Mouse (Mus musculus): Measurements from ENCODE around the gene Ccdc180. TPM values are rescaled to one million over a fixed set of nuclear protein-coding genes. Genes with fewer than 3 reads are reported as not detected.

The Ccdc180 gene
- polyA plus RNA-seq (2012; fragmentation: generic; extraction: Trizol) = not detected

- Histone ChIP-seq H3K4me3 (no peak within 1 kb of the TSS), H3K27me3 (ENCODE audit: control insufficient read depth, insufficient read depth, insufficient read length) (peaks cover 22% of the 10 kb centered on the region), H3ac (ENCODE audit: control insufficient read depth, insufficient read length) (no peak within 1 kb of the TSS), H3K79me2 (ENCODE audit: control insufficient read depth, insufficient read depth) (no peaks in the 10 kb centered on the region), H3K36me3 (ENCODE audit: control insufficient read depth, insufficient read depth) (no peaks in the 10 kb centered on the region), H3K4me2 (ENCODE audit: low read depth) (no peak within 1 kb of the TSS)
- TF ChIP-seq MYOD1 (IDR thresholded peaks at IDR 0.05; ENCODE audit: control insufficient read depth in 1 of 3, insufficient read length in 2 of 3, low read depth in 2 of 3) (no peak), POLR2A (IDR thresholded peaks at IDR 0.05; ENCODE audit: insufficient read length, low read depth) (no peak)
Observed at GRCm38 (mm10) chr4:45890066-45890761, at the start of gene Ccdc180. Ccdc180 (plus strand) TSS chr4:45890303.

GRCm38 (mm10) chr4:45844355-45844754 lies 45.7 kb upstream of the Ccdc180 start:
- Histone ChIP-seq H3K79me2 (ENCODE audit: control insufficient read depth, insufficient read depth) (no peaks in the 10 kb centered on the region), H3K27me3 (ENCODE audit: control insufficient read depth, insufficient read depth, insufficient read length) (peaks cover 35% of the 10 kb centered on the region), H3K4me2 (ENCODE audit: low read depth) (no peak overlapping the region), H3ac (ENCODE audit: control insufficient read depth, insufficient read length) (no peak overlapping the region), H3K4me3 (no peak overlapping the region), H3K36me3 (ENCODE audit: control insufficient read depth, insufficient read depth) (no peaks in the 10 kb centered on the region)
- no peak for TF ChIP-seq REST (IDR thresholded peaks at IDR 0.05; ENCODE audit: insufficient read depth, insufficient read length)
- no peak for TF ChIP-seq MYOG (IDR thresholded peaks at IDR 0.05; ENCODE audit: control insufficient read depth in 1 of 3, insufficient read depth in 1 of 3, insufficient read length in 2 of 3, low read depth in 2 of 3)
- no peak for TF ChIP-seq TCF12 (IDR thresholded peaks at IDR 0.05; ENCODE audit: insufficient read depth, poor library complexity, severe bottlenecking)

- no peak overlapping the region for H3K4me2 ChIP-seq (ENCODE audit: low read depth)
- peaks cover 50% of the 10 kb centered on the region for H3K27me3 ChIP-seq (ENCODE audit: control insufficient read depth, insufficient read depth, insufficient read length)
- H3K79me2 ChIP-seq (ENCODE audit: control insufficient read depth, insufficient read depth) = no peaks in the 10 kb centered on the region
- TF ChIP-seq MYOD1 (IDR thresholded peaks at IDR 0.05; ENCODE audit: control insufficient read depth in 1 of 3, insufficient read length in 2 of 3, low read depth in 2 of 3) (peak in 1 of 3 experiments; percentile 53), E2F4 (IDR thresholded peaks at IDR 0.05; ENCODE audit: insufficient read depth) (no peak), MAX (IDR thresholded peaks at IDR 0.05; ENCODE audit: low read depth) (no peak), POLR2A (IDR thresholded peaks at IDR 0.05; ENCODE audit: insufficient read length, low read depth) (no peak), POLR2AphosphoS2 (IDR thresholded peaks at IDR 0.05; ENCODE audit: insufficient read length, low read depth) (no peak), CEBPB (IDR thresholded peaks at IDR 0.05; ENCODE audit: insufficient read depth, poor library complexity, severe bottlenecking) (no peak), USF1 (IDR thresholded peaks at IDR 0.05; ENCODE audit: low read depth) (no peak), SRF (IDR thresholded peaks at IDR 0.05; ENCODE audit: control insufficient read depth, insufficient read length, low read depth) (no peak), TCF12 (IDR thresholded peaks at IDR 0.05; ENCODE audit: insufficient read depth, poor library complexity, severe bottlenecking) (peak; percentile 19), MYOG (IDR thresholded peaks at IDR 0.05; ENCODE audit: control insufficient read depth in 1 of 3, insufficient read depth in 1 of 3, insufficient read length in 2 of 3, low read depth in 2 of 3) (peak in 1 of 3 experiments; percentile 62), TCF3 (IDR thresholded peaks at IDR 0.05; ENCODE audit: insufficient read length, low read depth) (peak; percentile 21), REST (IDR thresholded peaks at IDR 0.05; ENCODE audit: insufficient read depth, insufficient read length) (no peak)
- no peaks in the 10 kb centered on the region for H3K36me3 ChIP-seq (ENCODE audit: control insufficient read depth, insufficient read depth)
- no peak overlapping the region for H3K4me3 ChIP-seq
- no peak overlapping the region for H3ac ChIP-seq (ENCODE audit: control insufficient read depth, insufficient read length)
Observed at GRCm38 (mm10) chr4:45846263-45846662, 43.8 kb upstream of the Ccdc180 start.

GRCm38 (mm10) chr4:45848109-45848824 lies 41.8 kb upstream of the Ccdc180 start, which contains the start of gene Stra6l:
Stra6l (plus strand) TSS chr4:45848664.
- H3K4me3 ChIP-seq = no peak within 1 kb of the TSS
- no peak within 1 kb of the TSS for H3K4me2 ChIP-seq (ENCODE audit: low read depth)
- peaks cover 43% of the 10 kb centered on the region for H3K27me3 ChIP-seq (ENCODE audit: control insufficient read depth, insufficient read depth, insufficient read length)
- TF ChIP-seq CEBPB (IDR thresholded peaks at IDR 0.05; ENCODE audit: insufficient read depth, poor library complexity, severe bottlenecking) (no peak), E2F4 (IDR thresholded peaks at IDR 0.05; ENCODE audit: insufficient read depth) (no peak), MYOD1 (IDR thresholded peaks at IDR 0.05; ENCODE audit: control insufficient read depth in 1 of 3, insufficient read length in 2 of 3, low read depth in 2 of 3) (no peak), POLR2A (IDR thresholded peaks at IDR 0.05; ENCODE audit: insufficient read length, low read depth) (no peak), USF1 (IDR thresholded peaks at IDR 0.05; ENCODE audit: low read depth) (no peak), MYOG (IDR thresholded peaks at IDR 0.05; ENCODE audit: control insufficient read depth in 1 of 3, insufficient read depth in 1 of 3, insufficient read length in 2 of 3, low read depth in 2 of 3) (no peak), POLR2AphosphoS2 (IDR thresholded peaks at IDR 0.05; ENCODE audit: insufficient read length, low read depth) (no peak), TCF3 (IDR thresholded peaks at IDR 0.05; ENCODE audit: insufficient read length, low read depth) (no peak), REST (IDR thresholded peaks at IDR 0.05; ENCODE audit: insufficient read depth, insufficient read length) (no peak), TCF12 (IDR thresholded peaks at IDR 0.05; ENCODE audit: insufficient read depth, poor library complexity, severe bottlenecking) (no peak), SRF (IDR thresholded peaks at IDR 0.05; ENCODE audit: control insufficient read depth, insufficient read length, low read depth) (no peak), MAX (IDR thresholded peaks at IDR 0.05; ENCODE audit: low read depth) (no peak)
- no peak within 1 kb of the TSS for H3ac ChIP-seq (ENCODE audit: control insufficient read depth, insufficient read length)
- H3K79me2 ChIP-seq (ENCODE audit: control insufficient read depth, insufficient read depth) = no peaks in the 10 kb centered on the region
- H3K36me3 ChIP-seq (ENCODE audit: control insufficient read depth, insufficient read depth) = no peaks in the 10 kb centered on the region

- no peaks in the 10 kb centered on the region for H3K79me2 ChIP-seq (ENCODE audit: control insufficient read depth, insufficient read depth)
- no peak overlapping the region for H3K4me2 ChIP-seq (ENCODE audit: low read depth)
- TF ChIP-seq MYOD1 (IDR thresholded peaks at IDR 0.05; ENCODE audit: control insufficient read depth in 1 of 3, insufficient read length in 2 of 3, low read depth in 2 of 3) = no peak
- TF ChIP-seq SRF (IDR thresholded peaks at IDR 0.05; ENCODE audit: control insufficient read depth, insufficient read length, low read depth) = no peak
- TF ChIP-seq MYOG (IDR thresholded peaks at IDR 0.05; ENCODE audit: control insufficient read depth in 1 of 3, insufficient read depth in 1 of 3, insufficient read length in 2 of 3, low read depth in 2 of 3) = no peak
- no peak for TF ChIP-seq REST (IDR thresholded peaks at IDR 0.05; ENCODE audit: insufficient read depth, insufficient read length)
- no peak for TF ChIP-seq POLR2A (IDR thresholded peaks at IDR 0.05; ENCODE audit: insufficient read length, low read depth)
- TF ChIP-seq MAX (IDR thresholded peaks at IDR 0.05; ENCODE audit: low read depth) = no peak
- no peak for TF ChIP-seq E2F4 (IDR thresholded peaks at IDR 0.05; ENCODE audit: insufficient read depth)
- no peak overlapping the region for H3K4me3 ChIP-seq
- no peaks in the 10 kb centered on the region for H3K36me3 ChIP-seq (ENCODE audit: control insufficient read depth, insufficient read depth)
- peaks cover 48% of the 10 kb centered on the region for H3K27me3 ChIP-seq (ENCODE audit: control insufficient read depth, insufficient read depth, insufficient read length)
- no peak overlapping the region for H3ac ChIP-seq (ENCODE audit: control insufficient read depth, insufficient read length)
Observed at GRCm38 (mm10) chr4:45848825-45849156, 41.3 kb upstream of the Ccdc180 start.
